Mouse (Mus musculus) frontal cortex, postnatal 36 days (tissue): ENCODE measurements around the gene Churc1.
A peak's percentile ranks its signal among the peaks of the same experiment; 100 is the strongest.

Experiments
- DNase-seq, 2 experiments: peaks; one replicate each; pipeline ENCODE4 v3.0.0; 2022; ENCODE audit warnings: low spot score in 2 of 2

The Churc1 gene

DNA sequence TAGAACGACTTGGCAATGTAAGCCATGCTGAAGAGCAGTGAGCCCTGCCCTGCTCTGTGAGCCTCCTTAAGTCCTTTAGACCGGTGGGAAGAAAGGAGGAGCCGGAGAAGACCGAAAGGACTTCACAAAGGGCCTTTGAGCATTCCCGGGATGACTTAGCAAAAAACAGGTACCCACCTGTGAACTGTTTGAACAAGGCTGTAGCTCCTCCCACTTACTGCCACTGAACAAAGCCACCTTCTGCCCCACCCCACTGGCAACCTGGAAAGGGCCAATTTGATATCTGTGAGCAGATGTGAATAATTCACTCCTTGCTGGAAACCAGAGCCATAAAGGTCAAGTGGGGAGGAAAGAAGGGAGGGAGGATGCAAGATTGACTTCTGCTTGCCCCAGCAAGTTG, 30.0 kb downstream of the Churc1 start, which contains the start of gene Gpx2:
Gpx2 (minus strand) TSS at position 205 of the 400 bp plus-strand sequence.
- DNase-seq = no peak

DNA sequence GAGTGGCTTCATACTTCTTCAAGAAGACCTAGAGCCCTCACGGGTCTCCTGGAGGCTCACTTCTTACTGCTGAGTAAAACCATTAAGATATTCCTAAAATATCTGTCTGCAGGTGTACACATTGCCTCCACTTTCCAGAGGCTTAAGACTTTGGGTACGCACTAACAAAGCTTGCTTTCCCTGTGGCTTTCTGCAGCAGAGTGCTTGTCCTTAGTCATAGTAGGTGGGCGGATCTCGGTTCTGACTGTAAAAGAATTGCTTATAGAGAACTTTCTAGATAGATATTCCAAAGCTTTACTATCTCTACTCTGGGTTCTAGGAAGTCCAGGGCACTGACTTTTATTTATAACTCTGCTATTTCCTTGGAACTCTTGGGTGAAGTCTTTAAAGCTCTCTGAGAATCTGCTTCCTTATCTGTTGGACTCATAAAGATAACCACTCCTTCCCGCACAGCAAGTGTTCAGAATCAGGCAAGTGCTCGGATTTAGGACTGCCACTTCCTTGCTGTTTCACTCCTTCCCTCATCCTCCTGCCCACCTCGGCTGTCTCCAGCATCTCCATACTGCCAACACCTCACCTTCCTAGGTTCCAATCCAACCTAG, 31.7 kb downstream of the Churc1 start:
- peak in 1 of 2 experiments; percentile 52 for DNase-seq

DNA sequence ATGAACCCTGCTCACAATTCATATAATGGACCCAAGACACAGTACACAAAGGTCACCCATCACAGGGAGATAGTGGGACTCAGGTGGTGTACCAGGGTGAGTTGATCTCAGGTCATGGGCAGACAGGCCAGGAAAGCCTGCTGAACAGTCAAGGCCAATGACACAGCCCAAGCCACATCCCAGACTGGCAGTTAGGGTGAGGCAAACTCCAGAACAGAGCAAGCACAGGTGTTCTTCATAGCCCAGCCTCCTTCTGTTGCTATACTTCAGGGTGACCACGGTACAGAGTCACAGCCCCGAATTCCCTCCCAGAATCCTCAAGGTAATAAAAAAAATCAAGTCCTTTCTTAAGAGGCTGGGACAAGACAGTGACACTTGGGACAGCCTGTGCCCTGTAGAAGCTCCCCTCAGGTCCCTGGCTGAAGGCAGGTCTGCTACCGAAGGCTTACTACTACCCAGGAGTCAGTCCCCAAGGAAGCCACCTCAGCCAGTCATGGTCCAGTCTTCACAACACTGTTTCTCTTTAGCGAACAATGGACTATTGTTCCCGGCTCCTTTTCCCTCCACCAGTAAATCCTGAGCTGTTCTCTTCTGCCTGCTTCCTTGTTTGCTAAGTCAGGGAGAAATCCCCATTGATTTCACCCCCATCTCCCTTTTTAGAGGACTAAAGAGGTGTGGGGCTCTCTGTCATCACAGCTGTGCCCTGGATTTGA, 32.8 kb downstream of the Churc1 start:
- no peak for DNase-seq

DNA sequence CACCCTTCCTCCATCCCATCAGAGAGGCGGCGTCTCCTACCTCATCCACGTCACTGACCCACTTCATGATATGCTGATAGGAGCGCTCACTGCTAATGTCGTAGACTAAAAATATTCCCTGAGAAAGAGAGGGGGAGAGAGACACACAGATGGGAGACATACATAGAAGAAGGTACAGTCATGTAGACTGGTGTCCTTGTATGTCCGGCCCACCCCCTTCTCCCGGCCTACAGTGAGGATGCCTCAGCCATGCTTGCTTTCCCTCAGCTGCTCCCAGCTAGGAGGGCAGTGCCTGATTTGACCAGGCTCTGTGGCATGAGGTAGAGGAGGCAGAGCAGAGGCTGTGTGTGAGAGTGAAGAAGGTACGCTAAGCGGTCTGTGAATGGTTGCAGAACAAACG, 37.7 kb downstream of the Churc1 start:
- peak in 1 of 2 experiments; percentile 62 for DNase-seq

DNA sequence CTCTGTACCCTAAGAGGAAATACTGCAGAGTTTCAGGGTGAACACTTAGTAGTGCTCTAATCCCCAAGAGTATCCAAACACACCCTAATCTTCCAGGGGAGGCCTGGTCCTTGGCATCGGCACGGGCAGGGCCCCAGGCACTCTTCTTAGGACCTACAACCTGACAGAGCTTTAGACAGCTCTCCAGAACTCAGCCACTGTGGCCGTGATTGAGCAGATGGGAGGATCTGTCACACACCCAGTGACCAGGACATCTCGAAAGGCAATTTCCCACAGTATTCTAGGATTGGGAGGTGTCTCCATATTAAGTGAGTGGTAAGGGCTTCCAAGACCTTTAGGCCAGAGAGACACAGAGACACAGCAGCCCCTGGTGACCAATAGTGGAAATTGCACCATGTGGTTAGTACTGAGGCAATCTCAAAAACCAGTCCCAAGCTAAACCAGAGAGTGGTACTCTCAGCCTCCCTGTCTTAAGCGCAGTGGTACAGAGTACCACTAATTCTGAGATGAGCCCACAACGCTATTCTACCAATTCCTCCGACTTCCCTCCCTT, 38.4 kb downstream of the Churc1 start:
- no peak for DNase-seq

DNA sequence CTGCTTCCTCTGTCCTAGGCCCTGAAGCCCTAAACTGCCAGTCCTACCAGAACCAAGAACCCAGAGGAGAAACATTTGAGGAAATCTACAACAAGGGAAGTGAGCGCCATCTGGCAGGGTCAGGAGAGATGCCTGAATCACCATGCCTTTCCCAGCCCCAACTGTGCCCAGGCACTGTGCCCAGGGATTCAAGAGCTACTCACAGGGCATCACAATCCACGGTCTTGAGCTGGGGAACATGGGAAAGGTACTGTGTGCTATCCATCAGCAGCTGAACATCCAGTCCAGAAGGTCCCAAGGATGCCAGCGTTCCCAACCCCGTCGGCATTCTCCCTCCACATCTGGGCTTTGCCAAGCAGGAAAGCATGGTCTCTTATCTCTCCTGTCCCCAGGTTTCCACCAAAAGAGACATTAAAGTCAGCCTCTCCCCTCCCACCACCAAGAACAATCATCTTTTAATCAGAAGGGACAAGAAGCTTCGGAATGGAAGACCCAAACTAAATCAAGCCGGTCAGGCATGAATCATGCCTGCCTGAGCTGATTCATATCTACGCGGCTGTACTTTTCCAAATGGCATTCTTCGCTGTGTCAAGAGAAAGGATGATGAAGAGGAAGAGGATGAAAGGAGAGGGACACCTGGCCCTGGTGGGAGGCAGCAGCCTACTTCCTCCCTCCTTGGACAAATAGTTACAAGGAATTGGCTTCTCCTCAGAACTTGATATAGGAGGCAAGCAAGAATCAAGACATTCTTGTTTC, 39.9 kb downstream of the Churc1 start:
- no peak for DNase-seq

DNA sequence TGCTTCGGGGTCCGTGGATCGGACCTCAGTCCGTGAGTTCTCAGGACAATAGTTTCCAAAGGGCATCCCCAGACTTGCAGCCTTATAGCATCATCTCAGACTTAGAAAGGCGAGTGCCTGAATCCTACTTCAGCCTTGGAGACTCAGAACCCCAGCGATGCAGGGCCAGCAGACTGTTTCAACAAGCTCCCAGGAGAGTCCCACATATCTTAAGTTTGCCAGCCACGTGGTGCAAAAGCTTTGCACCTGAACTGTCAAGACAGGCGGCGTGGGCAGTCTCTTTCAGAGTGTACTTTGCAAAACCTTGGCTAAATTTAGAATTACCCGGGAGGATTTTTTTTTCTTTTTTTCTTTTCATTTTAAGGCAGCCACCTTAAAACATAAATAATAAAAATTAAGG, 42.5 kb downstream of the Churc1 start:
- DNase-seq = peak; percentile 47 to 72

DNA sequence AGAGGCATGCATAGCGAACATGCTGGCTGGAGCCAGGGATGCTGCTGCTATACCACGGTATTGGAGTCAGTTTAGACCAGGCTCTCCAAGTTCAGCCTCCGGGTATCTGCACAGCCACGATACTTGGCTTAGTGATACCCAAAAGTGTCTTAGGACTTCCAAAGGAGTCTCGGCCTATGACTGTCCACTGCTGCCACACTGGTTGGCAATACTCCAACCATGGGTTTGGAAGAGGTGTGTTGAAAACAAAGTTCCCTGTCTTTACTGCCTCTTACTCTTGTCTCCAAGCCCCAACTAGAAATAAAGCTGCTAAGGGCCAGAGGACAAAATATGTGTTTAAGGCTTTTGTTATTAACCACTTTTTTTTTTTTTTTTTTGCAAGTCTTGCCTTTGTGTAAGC, 45.2 kb downstream of the Churc1 start:
- no peak for DNase-seq

DNA sequence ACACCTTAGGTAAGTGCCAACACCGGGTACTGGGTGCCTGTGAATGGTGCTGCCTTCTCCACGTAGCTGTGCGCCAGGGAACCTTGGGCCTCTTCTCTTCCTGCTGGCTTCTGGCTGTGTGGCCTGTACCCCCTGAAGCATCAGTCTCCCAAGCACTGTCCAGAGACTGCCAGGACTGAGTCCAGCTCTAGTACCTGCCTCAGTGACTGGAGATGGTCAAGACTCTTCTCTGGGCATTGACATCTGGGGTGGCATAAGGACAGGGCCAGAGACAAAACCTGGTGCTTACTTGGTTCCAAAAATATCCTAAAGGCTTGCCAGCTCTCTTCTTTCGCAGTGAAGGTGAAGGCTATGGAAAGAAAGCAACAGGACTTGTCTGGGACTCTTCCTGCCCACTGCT, 45.7 kb downstream of the Churc1 start:
- DNase-seq = no peak

DNA sequence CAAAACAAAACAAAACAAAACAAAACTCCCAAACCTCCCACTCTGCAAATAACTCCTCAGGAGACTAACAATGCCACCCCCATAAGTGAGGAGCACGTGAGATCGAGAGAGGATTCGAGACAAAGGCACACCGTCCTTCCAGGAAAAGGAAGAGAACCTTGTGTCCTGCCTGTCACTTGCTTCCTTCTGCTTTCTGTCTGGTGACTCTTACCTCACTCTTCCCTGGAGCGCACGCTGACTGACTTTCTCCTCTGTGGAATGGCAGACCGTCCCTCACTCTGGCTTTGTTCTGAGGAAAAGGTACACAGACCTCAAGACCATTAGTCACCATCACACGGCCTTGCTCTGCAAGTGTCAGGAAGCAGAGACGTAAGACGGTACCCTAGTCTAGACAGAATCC, 48.2 kb downstream of the Churc1 start:
- DNase-seq = no peak

DNA sequence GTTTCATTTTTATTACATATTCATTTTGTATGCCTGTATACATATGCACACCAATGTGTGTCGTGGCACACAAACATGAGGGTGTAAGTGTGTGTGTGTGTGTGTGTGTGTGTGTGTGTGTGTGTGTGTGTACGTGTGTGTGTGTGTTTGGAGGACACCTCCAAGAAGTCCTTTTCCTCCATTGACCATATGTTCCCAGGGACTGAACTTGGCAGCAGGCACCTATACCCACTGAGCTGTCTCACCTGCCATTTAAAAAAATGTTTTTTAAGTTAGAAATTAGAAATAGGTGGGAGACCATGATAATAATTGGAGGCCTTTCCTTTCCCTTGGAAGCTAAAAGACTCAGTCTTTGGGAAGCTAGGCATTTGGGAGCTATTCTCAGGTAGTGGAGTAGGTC, 48.8 kb downstream of the Churc1 start:
- DNase-seq = no peak

DNA sequence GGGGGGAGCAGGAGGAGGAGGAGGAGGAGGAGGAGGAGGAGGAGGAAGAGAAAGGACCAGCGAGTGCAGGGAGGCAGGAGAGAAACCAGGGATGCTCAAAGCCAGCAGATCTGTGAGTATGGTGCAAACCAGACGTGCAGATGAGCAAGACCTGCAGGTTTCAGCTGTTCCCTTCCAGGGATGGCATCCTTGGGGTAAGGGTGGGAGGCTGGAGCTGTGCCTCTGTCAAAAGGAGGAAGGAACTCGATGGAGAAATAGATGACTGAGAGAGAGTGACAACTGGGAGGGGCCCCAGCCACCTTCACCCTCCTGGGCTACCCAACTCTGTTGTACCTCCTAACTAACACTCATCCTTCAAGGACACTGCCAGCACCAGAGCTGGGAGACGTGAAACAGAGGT, 51.4 kb downstream of the Churc1 start:
- no peak for DNase-seq

DNA sequence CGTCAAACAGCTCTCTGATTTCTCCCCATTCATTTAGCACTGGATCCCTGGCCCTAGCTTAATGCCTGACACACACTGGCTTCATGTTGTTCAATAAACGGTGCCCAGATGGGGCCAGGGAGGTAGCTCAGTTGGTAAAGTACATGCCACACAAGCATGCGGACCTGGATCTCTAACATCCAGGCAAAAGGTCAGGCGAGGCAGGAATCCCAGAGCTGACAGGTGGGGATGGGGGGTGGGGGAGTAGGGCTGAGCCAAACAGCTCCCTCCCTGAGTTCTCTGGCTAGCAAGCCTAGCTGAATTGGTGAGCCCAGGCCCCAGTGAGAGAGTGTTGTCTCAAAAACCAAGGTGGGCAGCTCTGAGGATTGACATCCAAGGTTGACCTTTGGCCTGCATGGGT, 51.8 kb downstream of the Churc1 start:
- no peak for DNase-seq

DNA sequence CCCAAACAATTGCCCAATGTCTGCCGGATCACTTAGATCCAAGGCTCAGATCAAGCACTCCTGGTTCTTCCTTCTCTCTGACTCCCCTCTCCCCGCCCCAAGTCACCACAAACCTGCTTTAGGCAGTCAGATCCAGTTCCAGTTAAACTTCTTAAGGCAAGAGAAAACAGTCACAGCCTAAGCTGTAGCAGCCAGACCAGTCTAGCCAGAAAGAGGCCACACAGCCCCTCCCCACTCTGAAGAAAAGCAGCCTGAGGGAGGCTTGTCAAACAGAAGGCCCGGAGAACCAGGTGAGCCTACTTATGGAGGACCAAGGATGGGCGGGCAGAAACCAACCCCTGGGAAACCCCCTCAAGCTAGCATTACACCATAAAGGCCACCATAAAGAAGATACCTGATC, 52.8 kb downstream of the Churc1 start:
- no peak for DNase-seq

DNA sequence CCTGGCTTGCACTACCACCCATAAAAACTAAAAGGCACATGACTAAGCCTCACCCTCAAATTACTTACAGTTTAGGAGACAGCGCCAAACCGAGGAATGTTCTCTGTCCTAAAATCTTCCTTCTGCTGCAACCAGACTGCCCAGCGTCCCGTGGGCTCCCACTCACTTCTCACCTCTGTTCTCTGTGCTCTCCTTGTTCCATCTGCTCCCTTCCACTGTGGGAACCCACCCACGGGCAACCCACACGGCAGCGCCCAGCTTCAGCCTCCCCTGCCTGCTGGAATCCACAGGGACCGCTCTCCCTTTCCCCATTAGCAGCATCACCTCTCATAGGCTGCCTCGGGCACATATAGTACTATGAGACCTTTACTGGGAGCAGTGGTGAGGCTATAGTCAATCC, 53.6 kb downstream of the Churc1 start:
- peak; percentile 80 to 84 for DNase-seq

DNA sequence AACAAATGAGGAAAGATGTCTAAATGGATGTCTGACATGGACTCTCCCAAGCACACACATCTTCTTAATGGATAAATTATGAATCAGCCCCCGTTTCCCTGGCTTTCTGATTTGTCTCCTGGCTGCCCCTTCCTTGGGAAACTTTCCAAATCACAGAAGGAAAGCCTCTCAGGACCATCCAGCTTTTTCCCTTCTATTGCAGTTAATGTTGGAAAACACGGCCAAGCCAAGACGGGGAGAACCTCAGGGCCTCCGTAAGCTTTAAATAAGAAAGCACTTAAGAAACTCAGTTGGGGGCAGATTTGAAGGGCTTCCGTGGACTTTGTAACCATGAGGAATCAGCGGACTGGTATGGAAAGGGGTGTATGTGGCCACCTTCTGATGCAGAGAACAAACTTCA, 54.5 kb downstream of the Churc1 start:
- no peak for DNase-seq

DNA sequence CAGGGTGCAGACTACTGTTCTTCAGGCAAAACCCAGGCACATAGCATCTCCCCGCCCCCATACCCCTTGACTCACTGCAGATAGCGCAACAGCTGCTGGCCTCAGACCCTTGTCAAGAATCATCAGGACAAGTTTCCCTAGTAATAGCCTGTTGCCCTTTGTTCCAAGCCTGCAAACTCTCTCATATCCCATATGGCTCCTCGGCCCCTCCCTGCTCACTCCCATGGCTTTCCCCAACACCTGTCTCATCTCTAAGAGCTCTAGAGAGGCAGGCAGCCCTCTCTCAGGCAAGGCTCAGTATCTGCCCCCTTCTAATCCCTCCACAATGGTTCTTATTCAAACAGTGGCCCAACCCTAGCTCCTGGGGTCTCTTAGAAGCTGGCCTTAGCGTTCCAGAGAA, 55.3 kb downstream of the Churc1 start:
- DNase-seq = no peak

DNA sequence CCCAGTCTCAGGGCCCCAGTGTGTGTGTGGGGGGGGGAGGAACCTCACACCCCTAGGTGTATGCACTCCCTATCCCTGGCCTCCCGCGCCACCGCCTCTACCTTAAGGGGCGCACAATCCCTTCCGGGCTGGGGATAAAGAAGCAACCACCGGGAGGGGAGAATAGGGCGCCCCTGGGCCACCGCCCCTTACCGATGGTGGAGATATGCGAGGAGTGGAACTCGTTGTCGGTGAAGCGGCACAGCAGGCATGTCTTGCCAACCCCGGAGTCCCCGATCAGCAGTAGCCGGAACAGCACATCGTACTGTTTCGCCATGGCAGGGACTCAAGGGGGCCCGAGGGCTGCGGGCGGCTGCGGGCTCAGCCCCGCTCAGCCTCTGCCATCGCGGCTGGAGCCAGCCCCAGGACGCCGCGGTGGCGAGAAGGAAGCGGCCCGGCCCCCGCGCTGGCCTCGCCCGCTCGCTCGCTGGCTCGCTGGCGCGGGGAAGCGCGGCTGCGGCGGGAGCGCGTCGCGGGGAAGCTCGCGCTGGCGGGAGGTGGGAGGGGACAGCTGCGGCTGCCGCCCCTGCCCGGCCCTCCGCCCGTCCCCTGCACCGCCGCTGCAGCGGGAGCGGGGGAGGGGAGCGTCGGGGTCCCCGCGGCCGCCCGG, 56.8 kb downstream of the Churc1 start:
- DNase-seq = peak; percentile 40 to 47

DNA sequence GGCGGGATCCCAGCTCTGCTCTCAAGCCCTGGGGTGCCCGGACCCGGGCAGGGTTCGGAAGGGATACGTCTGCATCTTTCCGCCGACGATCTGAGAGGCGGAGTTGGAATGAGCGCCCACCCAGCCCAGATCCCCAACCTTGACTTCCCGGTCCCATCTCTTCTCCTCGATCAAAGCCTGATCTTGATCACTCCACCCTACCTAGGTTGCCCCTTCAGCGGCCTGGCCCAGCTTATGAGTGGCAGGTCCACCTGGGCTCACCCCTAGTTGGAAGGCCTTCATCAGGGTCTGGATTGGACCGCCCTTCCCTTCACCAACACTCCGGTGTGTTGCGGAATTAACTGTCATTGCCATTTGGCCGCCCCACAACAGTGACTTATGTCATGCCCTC, 57.3 kb downstream of the Churc1 start, which contains the start of gene Rab15:
Rab15 (minus strand) TSS at position 258 of the 391 bp plus-strand sequence.
- peak; percentile 35 to 38 for DNase-seq

DNA sequence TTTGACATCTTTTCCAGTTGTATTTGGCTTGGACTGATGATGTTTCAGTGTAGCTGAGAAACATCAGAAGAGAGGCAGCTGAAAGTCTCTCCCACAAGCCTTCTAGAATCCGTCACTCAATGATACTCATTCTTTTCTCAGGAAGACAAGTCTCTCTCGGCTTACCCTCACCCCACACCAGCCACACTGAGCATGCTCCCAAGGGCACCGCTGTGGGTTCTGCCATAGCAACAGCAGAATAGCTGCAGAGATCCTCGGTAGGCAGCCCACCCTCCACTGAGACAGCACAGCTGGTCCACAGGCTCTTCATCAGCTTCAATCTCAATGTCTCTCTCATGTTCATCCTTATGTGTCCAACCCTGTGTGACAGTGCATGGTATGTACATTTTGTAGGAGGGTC, 59.9 kb downstream of the Churc1 start:
- no peak for DNase-seq

DNA sequence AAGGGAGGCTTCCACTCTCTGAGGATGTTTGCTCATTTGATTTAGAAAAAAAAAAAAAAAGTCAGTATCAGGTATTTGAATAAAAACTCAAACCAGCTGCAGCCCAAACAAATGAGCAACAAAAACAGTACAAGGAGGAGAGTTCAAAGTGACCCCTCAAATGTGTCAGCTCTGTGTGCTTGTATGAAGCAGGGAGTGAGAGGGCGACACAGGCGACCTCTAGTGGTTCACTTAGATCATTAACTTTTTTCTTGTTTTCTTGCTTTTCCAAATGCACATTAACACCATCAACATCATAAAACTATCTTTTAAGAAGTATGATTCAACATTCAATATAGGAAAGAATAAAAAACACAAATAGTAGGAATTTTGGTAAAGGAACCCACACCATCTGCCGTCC, 67.4 kb downstream of the Churc1 start:
- DNase-seq = no peak
